Mouse (Mus musculus) liver, embryonic 13.5 days (tissue): ENCODE data around the gene Slc1a2. TPM values are rescaled to one million over a fixed set of nuclear protein-coding genes. Genes with fewer than 3 reads are reported as not detected.

ENCODE experiments used
- ATAC-seq: fragments of 200-750 bp; cut with Nextera tagmentation; 2 replicates; pipeline ENCODE4 v1.8.0; 2017; ENCODE audit warnings: low read depth, mild to moderate bottlenecking, moderate number of reproducible peaks, moderate library complexity
- DNase-seq: peaks from one replicate; pipeline ENCODE4 v3.0.0; 2022
- H3K27ac ChIP-seq: fragments of 300-500 bp; sonication (generic); 2 replicates; pipeline ENCODE4 v1.5.1; 2015; ENCODE audit warnings: moderate library complexity, mild to moderate bottlenecking, inconsistent platforms
- H3K27me3 ChIP-seq: fragments of 300-500 bp; sonication (generic); 2 replicates; pipeline ENCODE4 v1.6.1; 2015; ENCODE audit warnings: mild to moderate bottlenecking, inconsistent platforms
- H3K36me3 ChIP-seq: fragments of 300-500 bp; sonication (generic); 2 replicates; pipeline ENCODE4 v1.6.1; 2015; ENCODE audit warnings: mild to moderate bottlenecking, inconsistent platforms
- H3K4me1 ChIP-seq: fragments of 300-500 bp; sonication (generic); replicated peaks from 2 replicates; pipeline ENCODE4 v1.6.1; 2015; ENCODE audit warnings: inconsistent platforms
- H3K4me2 ChIP-seq: fragments of 300-500 bp; sonication (generic); 2 replicates; pipeline ENCODE4 v1.6.1; 2015; ENCODE audit warnings: inconsistent platforms, mild to moderate bottlenecking, moderate library complexity
- H3K4me3 ChIP-seq: fragments of 300-500 bp; sonication (generic); replicated peaks from 2 replicates; pipeline ENCODE4 v1.5.1; 2015; ENCODE audit warnings: mild to moderate bottlenecking, inconsistent platforms
- H3K9ac ChIP-seq: fragments of 300-500 bp; sonication (generic); 2 replicates; pipeline ENCODE4 v1.6.1; 2015; ENCODE audit warnings: mild to moderate bottlenecking, inconsistent platforms
- H3K9me3 ChIP-seq: fragments of 300-500 bp; sonication (generic); replicated peaks from 2 replicates; pipeline ENCODE4 v1.6.1; 2016; ENCODE audit warnings: inconsistent platforms
- WGBS: fragments of 180-500 bp; shearing (Covaris S2); methylation state at CpG from one replicate; pipeline ENCODE4 v1.1.7; 2015; ENCODE audit not compliant: insufficient replicate concordance; 5-methylcytosine and 5-hydroxymethylcytosine counted together
- polyA plus RNA-seq: library from polyadenylated mRNA; unstranded; fragments of >200 nt; fragmentation: Nextera tagmentation; extraction: Ambion mirVana; gene quantifications from 2 replicates; pipeline ENCODE4 v1.2.1, GENCODE M21; 2015

Slc1a2 gene
- polyA plus RNA-seq, 1 experiment from 2014 or later = 0.38 TPM

DNA sequence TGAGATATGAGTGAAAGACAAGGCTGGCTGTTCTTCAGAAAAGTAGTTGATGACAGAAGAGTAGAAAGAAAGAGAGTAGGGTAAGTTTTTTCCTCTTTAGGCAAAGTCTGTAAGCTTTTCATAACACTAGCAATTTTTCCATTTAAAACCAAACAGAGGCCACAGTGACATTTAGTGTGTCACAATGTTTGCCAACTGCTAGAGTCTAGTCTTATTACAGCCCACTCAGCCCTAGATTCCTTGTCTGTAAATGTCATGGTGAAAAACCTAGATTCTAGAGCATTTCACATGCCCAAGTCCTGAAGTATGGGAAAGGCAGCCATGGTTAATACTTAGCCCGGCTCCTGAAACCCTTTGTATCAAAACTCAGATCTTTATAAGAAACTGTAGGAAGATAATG is 112.8 kb downstream of the Slc1a2 start:
- Histone ChIP-seq H3K4me2 (no peak overlapping the region), H3K4me1 (no peaks in the 10 kb centered on the region), H3K9ac (no peak overlapping the region), H3K36me3 (no peaks in the 10 kb centered on the region), H3K27ac (no peak overlapping the region), H3K27me3 (no peaks in the 10 kb centered on the region), H3K4me3 (no peak overlapping the region), H3K9me3 (no peaks in the 10 kb centered on the region)
- WGBS = 68% methylated on average over 1 of the region's 1 CpGs
- DNase-seq (no peak), ATAC-seq (no peak)

DNA sequence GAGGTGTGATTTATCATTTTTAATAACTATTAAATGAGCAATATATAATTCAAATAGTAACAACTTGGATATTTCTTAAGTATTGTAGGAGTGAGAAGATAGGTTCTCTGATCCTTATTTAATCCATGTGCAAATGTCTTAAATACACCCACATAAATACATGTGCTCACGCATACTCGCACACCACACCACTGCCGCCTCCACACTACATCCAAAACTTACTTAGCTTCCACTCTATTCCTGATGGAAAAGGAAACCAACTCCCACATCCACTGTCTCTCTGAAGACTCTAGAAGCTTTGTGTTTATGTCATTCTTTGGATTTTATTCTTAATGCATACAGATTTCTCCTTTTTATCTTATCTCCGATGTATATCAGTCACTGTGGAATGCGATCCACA is 113.8 kb downstream of the Slc1a2 start:
- 83% methylated on average over 5 of the region's 5 CpGs for WGBS
- Histone ChIP-seq H3K27me3 (no peaks in the 10 kb centered on the region), H3K9ac (no peak overlapping the region), H3K4me2 (no peak overlapping the region), H3K36me3 (no peaks in the 10 kb centered on the region), H3K4me1 (no peaks in the 10 kb centered on the region), H3K4me3 (no peak overlapping the region), H3K27ac (no peak overlapping the region), H3K9me3 (no peaks in the 10 kb centered on the region)
- ATAC-seq (no peak), DNase-seq (no peak)

DNA sequence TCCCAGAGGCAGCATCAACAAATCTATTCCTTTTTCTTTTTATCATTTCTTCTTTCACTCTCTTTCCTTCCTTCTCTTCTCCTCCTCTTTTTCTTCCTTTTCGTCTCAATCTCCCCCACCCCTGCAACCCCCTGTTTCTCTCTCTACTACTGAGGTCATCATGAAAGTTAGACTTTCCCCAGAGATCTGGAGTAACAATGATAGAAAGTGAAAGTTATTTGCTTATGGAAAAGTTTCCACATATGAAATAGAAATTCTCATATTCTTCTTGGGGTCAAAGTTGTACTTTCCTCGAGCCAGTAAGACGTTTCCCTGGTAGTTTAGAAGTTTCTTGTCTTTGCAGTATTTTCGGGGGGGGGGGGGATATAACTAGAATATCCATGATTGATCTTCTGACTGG is 116.2 kb downstream of the Slc1a2 start:
- Histone ChIP-seq H3K36me3 (no peaks in the 10 kb centered on the region), H3K27ac (no peak overlapping the region), H3K4me3 (no peak overlapping the region), H3K27me3 (no peaks in the 10 kb centered on the region), H3K4me1 (no peaks in the 10 kb centered on the region), H3K9me3 (no peaks in the 10 kb centered on the region), H3K4me2 (no peak overlapping the region), H3K9ac (no peak overlapping the region)
- WGBS = 60% methylated on average over 4 of the region's 4 CpGs
- DNase-seq (no peak), ATAC-seq (no peak)

GRCm38 (mm10) chr2:102775561-102775960 is 117.1 kb downstream of the Slc1a2 start:
- 65% methylated on average over 1 of the region's 1 CpGs for WGBS

DNA sequence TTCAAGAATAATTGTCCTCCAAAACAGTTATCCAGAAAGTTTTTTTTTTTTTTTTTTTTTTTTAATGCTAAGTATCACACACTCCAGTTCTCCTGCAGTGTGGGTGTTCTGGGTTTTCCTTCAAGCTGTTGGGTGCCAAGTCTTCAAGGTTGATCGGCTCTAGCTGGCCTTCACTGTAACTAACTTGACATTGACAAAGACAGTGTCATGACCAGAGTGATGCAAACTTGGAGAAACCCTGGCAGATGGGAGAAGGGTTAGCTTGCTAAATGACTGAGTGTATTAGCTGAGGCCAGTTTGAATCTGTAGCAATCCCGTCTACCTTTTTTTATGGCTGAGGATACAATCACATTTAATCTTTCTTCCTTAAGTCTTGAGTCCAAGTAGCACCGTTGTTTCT is 119.7 kb downstream of the Slc1a2 start:
- no peak overlapping the region for H3K4me2 ChIP-seq
- no peak overlapping the region for H3K9ac ChIP-seq
- no peaks in the 10 kb centered on the region for H3K27me3 ChIP-seq
- H3K4me1 ChIP-seq = no peaks in the 10 kb centered on the region
- H3K4me3 ChIP-seq = no peak overlapping the region
- DNase-seq = no peak
- no peak for ATAC-seq
- no peak overlapping the region for H3K27ac ChIP-seq
- no peaks in the 10 kb centered on the region for H3K9me3 ChIP-seq
- H3K36me3 ChIP-seq = no peaks in the 10 kb centered on the region
- 75% methylated on average over 3 of the region's 3 CpGs for WGBS

More at GRCm38 (mm10) chr2:102775561-102775960, 117.1 kb downstream of the Slc1a2 start:
- no peak for DNase-seq
- ATAC-seq = no peak
- no peaks in the 10 kb centered on the region for H3K9me3 ChIP-seq
- H3K27me3 ChIP-seq = no peaks in the 10 kb centered on the region
- H3K9ac ChIP-seq = no peak overlapping the region
- H3K4me3 ChIP-seq = no peak overlapping the region
- H3K4me2 ChIP-seq = no peak overlapping the region
- no peaks in the 10 kb centered on the region for H3K4me1 ChIP-seq
- H3K36me3 ChIP-seq = no peaks in the 10 kb centered on the region
- no peak overlapping the region for H3K27ac ChIP-seq

GRCm38 (mm10) chr2:102782751-102783150 is 124.3 kb downstream of the Slc1a2 start:
- Histone ChIP-seq H3K9me3 (no peaks in the 10 kb centered on the region), H3K9ac (no peak overlapping the region), H3K27me3 (no peaks in the 10 kb centered on the region), H3K27ac (no peak overlapping the region), H3K36me3 (no peaks in the 10 kb centered on the region), H3K4me1 (no peaks in the 10 kb centered on the region), H3K4me2 (no peak overlapping the region), H3K4me3 (no peak overlapping the region)
- WGBS = 70% methylated on average over 7 of the region's 7 CpGs
- ATAC-seq = no peak
- DNase-seq = no peak

- H3K4me3 ChIP-seq = no peak overlapping the region
- no peak overlapping the region for H3K4me2 ChIP-seq
- no peak for ATAC-seq
- H3K9ac ChIP-seq = no peak overlapping the region
- DNase-seq = no peak
- 24% methylated on average over 4 of the region's 4 CpGs for WGBS
- no peaks in the 10 kb centered on the region for H3K4me1 ChIP-seq
- H3K27ac ChIP-seq = no peak overlapping the region
- no peaks in the 10 kb centered on the region for H3K27me3 ChIP-seq
- H3K36me3 ChIP-seq = no peaks in the 10 kb centered on the region
- H3K9me3 ChIP-seq = no peaks in the 10 kb centered on the region
These were observed 127.2 kb downstream of the Slc1a2 start for GRCm38 (mm10) chr2:102785696-102786095.

DNA sequence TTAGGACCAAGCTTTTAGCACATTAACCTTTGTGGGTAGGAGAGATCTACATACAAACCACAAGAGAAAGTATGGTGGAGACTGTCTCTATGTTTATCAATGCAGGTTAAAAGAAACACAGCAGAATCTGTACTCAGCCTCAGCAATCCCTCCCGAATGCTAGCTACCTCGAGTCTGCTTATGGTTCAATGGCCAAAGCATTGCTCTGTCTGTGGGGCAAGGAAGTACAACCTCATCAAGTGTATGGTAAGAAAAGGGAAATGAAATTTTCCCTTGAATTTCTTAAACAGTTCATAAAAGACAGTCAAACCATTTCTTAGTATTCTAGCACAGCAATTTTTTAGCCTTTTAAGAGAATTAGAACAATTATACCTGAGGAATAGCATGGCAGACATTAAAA is 133.2 kb downstream of the Slc1a2 start:
- no peaks in the 10 kb centered on the region for H3K36me3 ChIP-seq
- H3K27me3 ChIP-seq = no peaks in the 10 kb centered on the region
- 45% methylated on average over 2 of the region's 2 CpGs for WGBS
- ATAC-seq (no peak), DNase-seq (no peak)
- H3K27ac ChIP-seq = no peak overlapping the region
- H3K4me3 ChIP-seq = no peak overlapping the region
- no peak overlapping the region for H3K4me2 ChIP-seq
- no peaks in the 10 kb centered on the region for H3K9me3 ChIP-seq
- H3K4me1 ChIP-seq = no peaks in the 10 kb centered on the region
- no peak overlapping the region for H3K9ac ChIP-seq

DNA sequence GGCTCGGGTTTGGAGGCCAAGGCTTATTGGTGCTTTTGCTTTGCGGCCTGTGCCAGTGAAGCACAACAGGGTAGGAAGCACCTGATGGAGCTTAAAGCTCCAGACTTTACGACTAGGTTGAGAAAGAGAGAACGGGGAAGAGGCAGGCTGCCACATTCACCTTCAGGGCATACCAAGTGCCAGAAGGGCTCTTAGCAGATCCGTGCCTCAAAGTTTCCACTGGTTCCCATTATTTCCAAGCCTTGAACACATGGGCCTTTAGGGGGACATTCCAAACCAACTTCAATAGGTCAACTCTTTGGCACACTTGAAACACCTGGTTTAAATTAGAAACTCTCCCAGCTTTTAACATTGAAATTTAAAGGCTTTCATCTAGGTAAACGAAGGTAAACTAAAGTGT is 134.3 kb downstream of the Slc1a2 start:
- H3K36me3 ChIP-seq = no peaks in the 10 kb centered on the region
- DNase-seq (no peak), ATAC-seq (no peak)
- no peaks in the 10 kb centered on the region for H3K27me3 ChIP-seq
- no peak overlapping the region for H3K4me2 ChIP-seq
- no peak overlapping the region for H3K4me3 ChIP-seq
- WGBS = 74% methylated on average over 6 of the region's 6 CpGs
- no peaks in the 10 kb centered on the region for H3K4me1 ChIP-seq
- no peak overlapping the region for H3K9ac ChIP-seq
- H3K27ac ChIP-seq = no peak overlapping the region
- no peaks in the 10 kb centered on the region for H3K9me3 ChIP-seq

- no peak overlapping the region for H3K9ac ChIP-seq
- no peak overlapping the region for H3K4me2 ChIP-seq
- no peaks in the 10 kb centered on the region for H3K27me3 ChIP-seq
- H3K4me1 ChIP-seq = no peaks in the 10 kb centered on the region
- WGBS = 47% methylated on average over 3 of the region's 3 CpGs
- H3K36me3 ChIP-seq = no peaks in the 10 kb centered on the region
- no peaks in the 10 kb centered on the region for H3K9me3 ChIP-seq
- no peak overlapping the region for H3K27ac ChIP-seq
- DNase-seq (no peak), ATAC-seq (no peak)
- no peak overlapping the region for H3K4me3 ChIP-seq
These were observed 136.6 kb downstream of the Slc1a2 start for GRCm38 (mm10) chr2:102795034-102795433.

GRCm38 (mm10) chr2:102798149-102798548 is 139.7 kb downstream of the Slc1a2 start:
- H3K4me2 ChIP-seq = no peak overlapping the region
- no peaks in the 10 kb centered on the region for H3K4me1 ChIP-seq
- H3K27ac ChIP-seq = no peak overlapping the region
- no peaks in the 10 kb centered on the region for H3K36me3 ChIP-seq
- DNase-seq (no peak), ATAC-seq (no peak)
- H3K9me3 ChIP-seq = no peaks in the 10 kb centered on the region
- WGBS = 65% methylated on average over 2 of the region's 2 CpGs
- H3K9ac ChIP-seq = no peak overlapping the region
- no peak overlapping the region for H3K4me3 ChIP-seq
- H3K27me3 ChIP-seq = no peaks in the 10 kb centered on the region

DNA sequence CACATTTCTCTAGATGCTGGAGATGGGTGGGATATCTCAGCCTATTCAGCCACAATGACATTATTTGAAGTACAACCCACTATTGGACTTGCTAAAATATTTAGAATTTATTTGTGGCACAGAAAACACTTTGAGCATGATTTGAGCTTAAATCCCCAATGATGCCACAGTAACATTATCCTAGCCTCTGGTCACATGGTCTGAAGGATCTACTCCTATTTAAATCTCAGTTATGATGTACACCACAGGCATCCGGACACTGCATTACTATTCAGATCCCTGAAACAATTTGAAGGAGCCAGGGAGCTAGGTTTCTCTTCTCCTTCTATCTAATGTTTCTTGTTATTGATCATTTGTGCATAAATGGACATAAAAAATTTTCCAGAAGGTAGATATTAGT is 143.4 kb downstream of the Slc1a2 start:
- 62% methylated on average over 1 of the region's 1 CpGs for WGBS
- H3K27ac ChIP-seq = no peak overlapping the region
- H3K4me1 ChIP-seq = no peaks in the 10 kb centered on the region
- H3K9ac ChIP-seq = no peak overlapping the region
- H3K4me2 ChIP-seq = no peak overlapping the region
- H3K9me3 ChIP-seq = no peaks in the 10 kb centered on the region
- no peak for ATAC-seq
- H3K27me3 ChIP-seq = no peaks in the 10 kb centered on the region
- DNase-seq = no peak
- H3K36me3 ChIP-seq = no peaks in the 10 kb centered on the region
- no peak overlapping the region for H3K4me3 ChIP-seq
